Mouse (Mus musculus) CH12.LX (cell line): ENCODE measurements around the gene Srrm3. TPM values are rescaled to one million over a fixed set of nuclear protein-coding genes. Genes with fewer than 3 reads are reported as not detected.

Source experiments
- DNase-seq: peaks from one replicate; pipeline ENCODE4 v3.0.0-alpha.2; 2013; ENCODE audit errors: extremely low read depth
- H3K27ac ChIP-seq: 2 replicates; pipeline ENCODE4 v1.5.1; 2012; ENCODE audit warnings: low read depth, mild to moderate bottlenecking, control low read depth, moderate library complexity; ENCODE audit not compliant: insufficient read depth
- H3K27me3 ChIP-seq: replicated peaks from 2 replicates; pipeline ENCODE3; 2012; ENCODE audit warnings: inconsistent platforms
- H3K36me3 ChIP-seq, 2 experiments: replicated peaks in 1 of 2; 2 replicates each; pipeline versions ENCODE3 to v1.6.1; 2012; ENCODE audit warnings: inconsistent platforms in 1 of 2, low read length in 1 of 2, mild to moderate bottlenecking in 1 of 2, mixed read lengths in 1 of 2, moderate library complexity in 1 of 2; ENCODE audit not compliant: control insufficient read depth in 1 of 2, insufficient read depth in 1 of 2
- H3K4me1 ChIP-seq, 2 experiments: 2 replicates each; pipeline ENCODE4 v1.6.1; 2012; ENCODE audit warnings: inconsistent platforms in 1 of 2, moderate library complexity in 1 of 2; ENCODE audit not compliant: insufficient read depth in 2 of 2, control insufficient read depth in 1 of 2
- H3K4me2 ChIP-seq: 2 replicates; pipeline ENCODE4 v1.6.1; 2012; ENCODE audit warnings: low read depth, mild to moderate bottlenecking, control low read depth; ENCODE audit not compliant: poor library complexity, insufficient read depth, severe bottlenecking
- H3K4me3 ChIP-seq, 3 experiments: fragments of 150-350 bp in 1 of 3; sonication (generic) in 1 of 3; replicated peaks in 1 of 3; 2 replicates each; pipeline versions ENCODE3 to v1.5.1; 2011 to 2012; ENCODE audit warnings: low read depth in 2 of 3, low read length in 2 of 3, mild to moderate bottlenecking in 2 of 3, moderate library complexity in 2 of 3, control low read depth in 1 of 3, improper control_type of control experiment in 1 of 3, inconsistent platforms in 1 of 3, mixed read lengths in 1 of 3; ENCODE audit not compliant: poor library complexity in 1 of 3
- H3K79me2 ChIP-seq: replicated peaks from 2 replicates; pipeline ENCODE4 v1.6.1; 2012; ENCODE audit warnings: mild to moderate bottlenecking, moderate library complexity; ENCODE audit not compliant: control insufficient read depth, poor library complexity, insufficient read depth, severe bottlenecking; ENCODE audit errors: extremely low read depth
- H3K9ac ChIP-seq: 2 replicates; pipeline ENCODE4 v1.6.1; 2012; ENCODE audit warnings: low read depth, mild to moderate bottlenecking, control low read depth, moderate library complexity; ENCODE audit not compliant: insufficient read depth
- H3K9me3 ChIP-seq: replicated peaks from 2 replicates; pipeline ENCODE3; 2012; ENCODE audit warnings: low read length, inconsistent platforms, mixed read lengths
- CHD2 ChIP-seq: IDR thresholded peaks from 2 replicates; pipeline ENCODE4 v1.6.1; 2011; ENCODE audit warnings: low read length, improper control_type of control experiment
- CTCF ChIP-seq, 2 experiments: IDR thresholded peaks in 1 of 2; conservative IDR thresholded peaks in 1 of 2; 2 replicates each; pipeline ENCODE4 v1.5.1; 2011 to 2012; ENCODE audit warnings: low read depth in 2 of 2, low read length in 2 of 2, improper control_type of control experiment in 1 of 2, inconsistent platforms in 1 of 2, mild to moderate bottlenecking in 1 of 2, moderate library complexity in 1 of 2
- ELF1 ChIP-seq: IDR thresholded peaks from 2 replicates; pipeline ENCODE4 v1.6.1; 2014; ENCODE audit warnings: low read depth, mild to moderate bottlenecking, inconsistent platforms, low read length, improper control_type of control experiment
- EP300 ChIP-seq: IDR thresholded peaks from 2 replicates; pipeline ENCODE4 v1.6.1; 2011; ENCODE audit warnings: low read length, improper control_type of control experiment
- JUN ChIP-seq: IDR thresholded peaks from 2 replicates; pipeline ENCODE4 v1.6.1; 2011; ENCODE audit warnings: low read depth, mild to moderate bottlenecking, low read length, improper control_type of control experiment, moderate library complexity; ENCODE audit not compliant: insufficient read depth
- JUND ChIP-seq: conservative IDR thresholded peaks from 2 replicates; pipeline ENCODE4 v1.6.1; 2011; ENCODE audit warnings: low read depth, low read length, improper control_type of control experiment
- KAT2A ChIP-seq: IDR thresholded peaks from 2 replicates; pipeline ENCODE4 v1.6.1; 2012; ENCODE audit warnings: low read length, improper control_type of control experiment, inconsistent platforms; ENCODE audit not compliant: insufficient replicate concordance
- MYC ChIP-seq: IDR thresholded peaks from 2 replicates; pipeline ENCODE4 v1.6.1; 2011; ENCODE audit warnings: low read depth, mild to moderate bottlenecking, improper control_type of control experiment, low read length
- NELFE ChIP-seq: IDR thresholded peaks from 2 replicates; pipeline ENCODE4 v1.6.1; 2011; ENCODE audit warnings: low read depth, low read length, improper control_type of control experiment
- NRF1 ChIP-seq: IDR thresholded peaks from 2 replicates; pipeline ENCODE4 v1.6.1; 2014; ENCODE audit warnings: low read depth, mild to moderate bottlenecking, inconsistent platforms, low read length, improper control_type of control experiment, moderate library complexity
- RAD21 ChIP-seq: IDR thresholded peaks from 2 replicates; pipeline ENCODE4 v1.6.1; 2011; ENCODE audit warnings: low read depth, mild to moderate bottlenecking, low read length, improper control_type of control experiment, moderate library complexity
- RCOR1 ChIP-seq: conservative IDR thresholded peaks from 2 replicates; pipeline ENCODE4 v1.6.1; 2012; ENCODE audit warnings: low read depth, mild to moderate bottlenecking, inconsistent platforms, low read length, improper control_type of control experiment
- SMC3 ChIP-seq: IDR thresholded peaks from 2 replicates; pipeline ENCODE4 v1.6.1; 2011; ENCODE audit warnings: low read depth, low read length, improper control_type of control experiment
- TBP ChIP-seq: conservative IDR thresholded peaks from 2 replicates; pipeline ENCODE4 v1.6.1; 2011; ENCODE audit warnings: low read depth, low read length, improper control_type of control experiment
- ZC3H11A ChIP-seq: IDR thresholded peaks from 2 replicates; pipeline ENCODE4 v1.6.1; 2012; ENCODE audit warnings: low read depth, mild to moderate bottlenecking, inconsistent platforms, low read length, improper control_type of control experiment
- ZMIZ1 ChIP-seq: IDR thresholded peaks from 2 replicates; pipeline ENCODE4 v1.6.1; 2012; ENCODE audit warnings: low read depth, mild to moderate bottlenecking, inconsistent platforms, low read length, improper control_type of control experiment
- dilution Hi-C: fragments of 300-500 bp; cut with MboI; formaldehyde crosslinking; loops from 2 replicates; pipeline ENCODE4 v1.14.3; 2020; ENCODE audit warnings: low sequenced_read_pairs; ENCODE audit not compliant: extremely low pct_unique_long_range_greater_than_20kb, extremely low pct_ligation_motif_present
- in situ Hi-C: fragments of 300-500 bp; cut with MboI; formaldehyde crosslinking; loops from 3 replicates; pipeline ENCODE4 v1.14.3; 2019; ENCODE audit warnings: low sequenced_read_pairs, low pct_ligation_motif_present, low pct_unique_long_range_greater_than_20kb, mixed read lengths
- polyA plus RNA-seq: library from polyadenylated mRNA; unstranded; fragments of >175 nt; gene quantifications from 2 replicates; pipeline ENCODE4 v1.2.1, GENCODE M21; 2012; ENCODE audit warnings: low read depth; ENCODE audit not compliant: insufficient read length
- total RNA-seq, 2 experiments: library from RNA; depleted of rRNA; stranded (reverse); fragments of 300-350 nt in 1 of 2; fragments of >200 nt in 1 of 2; gene quantifications; 2 replicates each; pipeline ENCODE4 v1.2.3; 2012 to 2014

Srrm3 gene
- total and polyA plus RNA-seq, 3 experiments = not detected

- dilution Hi-C loops (no loop called here), in situ Hi-C loops (no loop called here)
- Histone ChIP-seq H3K4me3 (no peak overlapping the region), H3K4me2 (no peak overlapping the region), H3K79me2 (no peaks in the 10 kb centered on the region), H3K9ac (no peak overlapping the region), H3K4me1 (peaks cover 10 to 18% of the 10 kb centered on the region in 2 experiments), H3K9me3 (peaks cover 12% of the 10 kb centered on the region), H3K27me3 (peaks cover 74% of the 10 kb centered on the region), H3K27ac (no peak overlapping the region), H3K36me3 (no peaks in the 10 kb centered on the region)
- TF ChIP-seq JUN (no peak), CHD2 (no peak), ZMIZ1 (no peak), EP300 (no peak), ELF1 (no peak), NELFE (no peak), RCOR1 (no peak), TBP (no peak), KAT2A (no peak), NRF1 (no peak), SMC3 (peak; percentile 15; the same call in 1 of the 2 replicates), RAD21 (no peak; the same call in 1 of the 2 replicates), ZC3H11A (no peak), MYC (no peak), CTCF (conservative IDR thresholded peaks at IDR 0.05 in 1 of 2, IDR thresholded peaks at IDR 0.05 in 1 of 2; ENCODE audit: low read depth in 2 of 2, low read length in 2 of 2) (peak in 1 of 2 experiments; percentile 22; a peak in 2 of 4 replicates)
- no peak for DNase-seq
These were observed 3.6 kb upstream of the Srrm3 start for GRCm38 (mm10) chr5:135803135-135803534.

- TF ChIP-seq JUND (no peak), SMC3 (no peak), JUN (no peak)
- in situ Hi-C loops = no loop called here
These were observed 3.0 kb upstream of the Srrm3 start for GRCm38 (mm10) chr5:135803676-135804075.

More at GRCm38 (mm10) chr5:135803676-135804075, 3.0 kb upstream of the Srrm3 start:
- no peak overlapping the region for H3K27ac ChIP-seq
- H3K27me3 ChIP-seq = peaks cover 72% of the 10 kb centered on the region
- no peaks in the 10 kb centered on the region for H3K36me3 ChIP-seq
- dilution Hi-C loops = no loop called here
- H3K4me2 ChIP-seq = no peak overlapping the region
- DNase-seq = no peak
- H3K4me3 ChIP-seq = no peak overlapping the region
- H3K4me1 ChIP-seq = peaks cover 10 to 18% of the 10 kb centered on the region in 2 experiments
- peaks cover 12% of the 10 kb centered on the region for H3K9me3 ChIP-seq
- no peaks in the 10 kb centered on the region for H3K79me2 ChIP-seq
- H3K9ac ChIP-seq = no peak overlapping the region
